Mouse (Mus musculus) spleen, adult 2 months (tissue): ENCODE measurements around the gene Zbtb16.

Experiments
- CTCF ChIP-seq: fragments of 200-500 bp; IDR thresholded peaks from 2 replicates; pipeline ENCODE4 v1.5.1; 2011; ENCODE audit warnings: mild to moderate bottlenecking, inconsistent platforms; ENCODE audit not compliant: insufficient read depth, insufficient read length, insufficient replicate concordance; ENCODE audit errors: extremely low read depth
- POLR2A ChIP-seq: fragments of 200-500 bp; IDR thresholded peaks from 2 replicates; pipeline ENCODE4 v1.6.1; 2011; ENCODE audit warnings: low read depth, low read length, inconsistent platforms

DNA sequence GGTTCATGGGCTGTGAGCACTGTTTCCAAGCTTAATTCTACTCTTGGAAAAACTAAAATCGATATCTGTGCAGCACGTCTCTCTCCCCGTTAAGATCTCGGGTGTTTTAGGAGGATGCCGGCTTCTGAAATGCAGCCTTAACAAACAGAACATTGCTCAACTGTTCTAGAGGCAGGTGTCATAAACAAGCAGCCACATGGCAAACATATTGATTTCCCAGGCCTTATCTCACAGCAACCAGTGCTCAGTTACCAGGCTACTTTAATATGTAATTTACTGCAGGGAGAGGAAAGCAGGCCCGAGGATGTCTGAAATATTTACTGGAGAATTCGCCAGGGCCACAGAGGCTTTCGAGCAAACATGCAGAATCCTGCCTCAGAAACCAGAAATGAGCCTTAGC is 35.4 kb downstream of the Zbtb16 start:
- no peak for TF ChIP-seq POLR2A
- no peak for TF ChIP-seq CTCF
